Mouse (Mus musculus): Measurements from ENCODE around the gene Prdx6. TPM values are rescaled to one million over a fixed set of nuclear protein-coding genes. Genes with fewer than 3 reads are reported as not detected.

Prdx6 gene
- total RNA-seq, 2 experiments from 2014 or later = 360 to 367 TPM

Other genes starting within 250 kb of the Prdx6 start
- gene Zbtb37, start 216.4 kb downstream of the Prdx6 start, total RNA-seq (2021) = 10 to 100 TPM; 11.3 to 21.9 TPM
- gene Dars2, start 180.6 kb downstream of the Prdx6 start, total RNA-seq (2021) = 10 to 100 TPM; 26.3 to 30.1 TPM
- gene Cenpl, start 180.5 kb downstream of the Prdx6 start, total RNA-seq (2021) = 1 to 10 TPM; 5.7 to 6.2 TPM
- gene Klhl20, start 119.7 kb downstream of the Prdx6 start, total RNA-seq (2021) = 10 to 100 TPM; 13.7 to 17.8 TPM
- 1 to 10 TPM; 1.7 to 3.0 TPM for gene Ankrd45, start 108.5 kb downstream of the Prdx6 start, total RNA-seq (2021)
- gene Tex50, start 91.9 kb downstream of the Prdx6 start, total RNA-seq (2021) = not detected
- not detected for gene Tnfsf4, start 144.2 kb upstream of the Prdx6 start, total RNA-seq (2021)
- not detected for gene Tnfsf18, start 243.4 kb upstream of the Prdx6 start, total RNA-seq (2021)